Mouse (Mus musculus) layer of hippocampus, postnatal 25 days (tissue): ENCODE results near the gene Sos1. TPM values are rescaled to one million over a fixed set of nuclear protein-coding genes. Genes with fewer than 3 reads are reported as not detected.
"Not testable (repeated sequence)": the region's sequence is repeated elsewhere in the genome, so short reads cannot be mapped to it uniquely, and the experiment has no call there.

Experiments used
- DNase-seq, 2 experiments: peaks; one replicate each; pipeline ENCODE4 v3.0.0; 2022; ENCODE audit warnings: mixed read lengths in 2 of 2, low spot score in 1 of 2; ENCODE audit errors: extremely low spot score in 1 of 2
- total RNA-seq, 2 experiments: library from RNA; stranded (reverse); gene quantifications; 2 replicates each; pipeline ENCODE4 v1.2.3; 2021

The Sos1 gene
- total RNA-seq, 2 experiments from 2014 or later, result 31.6 to 34.3 TPM

GRCm38 (mm10) chr17:80496607-80497170 is 16.4 kb upstream of the Sos1 start:
- no peak for DNase-seq

- DNase-seq, result no peak
Measured at GRCm38 (mm10) chr17:80496185-80496584, 15.9 kb upstream of the Sos1 start.

GRCm38 (mm10) chr17:80493891-80494290 is 13.6 kb upstream of the Sos1 start:
- DNase-seq, result no peak

GRCm38 (mm10) chr17:80492811-80493210 is 12.6 kb upstream of the Sos1 start:
- DNase-seq, result no peak

- no peak for DNase-seq
Measured at GRCm38 (mm10) chr17:80492274-80492673, 12.0 kb upstream of the Sos1 start.

GRCm38 (mm10) chr17:80490166-80490565 is 9.9 kb upstream of the Sos1 start:
- DNase-seq, result no peak

- DNase-seq, result no peak
Measured at GRCm38 (mm10) chr17:80488918-80489317, 8.7 kb upstream of the Sos1 start.

GRCm38 (mm10) chr17:80485160-80485559 is 4.9 kb upstream of the Sos1 start:
- no peak for DNase-seq

- DNase-seq, result no peak
Measured at GRCm38 (mm10) chr17:80480855-80481224, 587 bp upstream of the Sos1 start.

GRCm38 (mm10) chr17:80479295-80480030 is 790 bp downstream of the Sos1 start:
- peak; percentile 40 to 57 for DNase-seq

GRCm38 (mm10) chr17:80477679-80478078 is 2.6 kb downstream of the Sos1 start:
- DNase-seq, result no peak

GRCm38 (mm10) chr17:80476496-80476895 is 3.8 kb downstream of the Sos1 start:
- no peak for DNase-seq

- no peak for DNase-seq
Measured at GRCm38 (mm10) chr17:80471056-80471802, 9.0 kb downstream of the Sos1 start.

GRCm38 (mm10) chr17:80468417-80468894 is 11.8 kb downstream of the Sos1 start:
- DNase-seq, result not testable (repeated sequence)

- DNase-seq, result no peak
Measured at GRCm38 (mm10) chr17:80460258-80460657, 20.0 kb downstream of the Sos1 start.

- no peak for DNase-seq
Measured at GRCm38 (mm10) chr17:80455648-80456047, 24.6 kb downstream of the Sos1 start.

GRCm38 (mm10) chr17:80450426-80451030 is 29.7 kb downstream of the Sos1 start:
- no peak for DNase-seq

- DNase-seq, result no peak
Measured at GRCm38 (mm10) chr17:80446470-80446869, 33.8 kb downstream of the Sos1 start.

- DNase-seq, result no peak
Measured at GRCm38 (mm10) chr17:80445433-80445832, 34.8 kb downstream of the Sos1 start.

- no peak for DNase-seq
Measured at GRCm38 (mm10) chr17:80435680-80436079, 44.6 kb downstream of the Sos1 start.

- no peak for DNase-seq
Measured at GRCm38 (mm10) chr17:80434430-80434829, 45.8 kb downstream of the Sos1 start.
